Mouse (Mus musculus) granulocyte monocyte progenitor cell, adult 5-6 weeks (primary cell): ENCODE data around the gene Olfr1349. TPM values are rescaled to one million over a fixed set of nuclear protein-coding genes. Genes with fewer than 3 reads are reported as not detected.
"Not testable (repeated sequence)": the region's sequence is repeated elsewhere in the genome, so short reads cannot be mapped to it uniquely, and the experiment has no call there.

Experiments used
- ATAC-seq: replicated peaks from 2 replicates; pipeline ENCODE4 v1.8.0; 2016; ENCODE audit warnings: mild to moderate bottlenecking, moderate TSS enrichment, inconsistent platforms; ENCODE audit not compliant: poor library complexity, severe bottlenecking
- total RNA-seq, 2 experiments: library from RNA; stranded (forward) in 1 of 2; stranded (reverse) in 1 of 2; fragments of 200-712, 200-1000 nt in 1 of 2; fragments of >200 nt in 1 of 2; fragmentation: Nextera tagmentation in 1 of 2; gene quantifications; 2 replicates each; pipeline ENCODE4 v1.2.3; 2014 to 2017

Olfr1349 gene
- total RNA-seq (2014; fragmentation: Nextera tagmentation) (not detected in 2 replicates), total RNA-seq (2017) (not detected in 2 replicates)

GRCm38 (mm10) chr7:6522850-6523249 is at the start of gene Olfr1349:
TSS of gene Olfr1349 (minus strand) at chr7:6522950.
- no peak for ATAC-seq

- ATAC-seq = no peak
These were observed 41.8 kb upstream of the Olfr1349 start, which contains the start of gene Olfr1350 for GRCm38 (mm10) chr7:6564541-6564940. TSS of gene Olfr1350 (plus strand) at chr7:6564841.

- no peak for ATAC-seq
These were observed 3.4 kb upstream of the Olfr1349 start for GRCm38 (mm10) chr7:6526141-6526540.

- ATAC-seq = no peak
These were observed 2.3 kb upstream of the Olfr1349 start for GRCm38 (mm10) chr7:6525001-6525400.

GRCm38 (mm10) chr7:6521666-6522065 is 1.1 kb downstream of the Olfr1349 start:
- no peak for ATAC-seq

- no peak for ATAC-seq
These were observed 14.1 kb downstream of the Olfr1349 start, which contains the start of gene Olfr1348 for GRCm38 (mm10) chr7:6508648-6509047. TSS of gene Olfr1348 (minus strand) at chr7:6508748.

- no peak for ATAC-seq
These were observed 23.1 kb downstream of the Olfr1349 start, which contains the start of gene Olfr1347 for GRCm38 (mm10) chr7:6499655-6500054. TSS of gene Olfr1347 (minus strand) at chr7:6499755.

GRCm38 (mm10) chr7:6486841-6487240 is 35.9 kb downstream of the Olfr1349 start, which contains the start of gene Olfr5:
TSS of gene Olfr5 (minus strand) at chr7:6486941.
- ATAC-seq = no peak

GRCm38 (mm10) chr7:6477633-6478032 is 45.1 kb downstream of the Olfr1349 start:
- ATAC-seq = not testable (repeated sequence)

GRCm38 (mm10) chr7:6466951-6467350 is 55.8 kb downstream of the Olfr1349 start, which contains the start of gene Olfr1346:
TSS of gene Olfr1346 (plus strand) at chr7:6467101.
- no peak for ATAC-seq

Other genes starting within 250 kb of the Olfr1349 start
- 3.7 and 3.8 TPM in 2 replicates for gene Zfp667, start 236.4 kb downstream of the Olfr1349 start, total RNA-seq (2014; fragmentation: Nextera tagmentation)
- gene Zfp667, start 236.4 kb downstream of the Olfr1349 start, total RNA-seq (2017) = 1.4 and 2.8 TPM in 2 replicates
- 2.5 and 8.0 TPM in 2 replicates for gene Zfp583, start 191.7 kb downstream of the Olfr1349 start, total RNA-seq (2014; fragmentation: Nextera tagmentation)
- 1.3 and 2.1 TPM in 2 replicates for gene Zfp583, start 191.7 kb downstream of the Olfr1349 start, total RNA-seq (2017)
- gene Gm3854, start 179.2 kb downstream of the Olfr1349 start, total RNA-seq (2014; fragmentation: Nextera tagmentation) = 0.96 and 1.8 TPM in 2 replicates
- 0.31 TPM in 1 of 2 replicates, not detected in the other for gene Gm3854, start 179.2 kb downstream of the Olfr1349 start, total RNA-seq (2017)
- gene Zfp78, start 159.7 kb downstream of the Olfr1349 start, total RNA-seq (2014; fragmentation: Nextera tagmentation) = 1.8 and 2.9 TPM in 2 replicates
- 0.88 and 2.6 TPM in 2 replicates for gene Zfp78, start 159.7 kb downstream of the Olfr1349 start, total RNA-seq (2017)
- 1.9 and 2.0 TPM in 2 replicates for gene Zfp28, start 139.7 kb downstream of the Olfr1349 start, total RNA-seq (2014; fragmentation: Nextera tagmentation)
- gene Zfp28, start 139.7 kb downstream of the Olfr1349 start, total RNA-seq (2017) = 1.0 and 2.0 TPM in 2 replicates
- gene Smim17, start 124.2 kb downstream of the Olfr1349 start, total RNA-seq (2014; fragmentation: Nextera tagmentation) = not detected in 2 replicates
- not detected in 2 replicates for gene Smim17, start 124.2 kb downstream of the Olfr1349 start, total RNA-seq (2017)
- not detected in 2 replicates for gene Gm20715, start 112.7 kb downstream of the Olfr1349 start, total RNA-seq (2014; fragmentation: Nextera tagmentation)
- 0.15 TPM in 1 of 2 replicates, not detected in the other for gene Gm20715, start 112.7 kb downstream of the Olfr1349 start, total RNA-seq (2017)
- gene Olfr1344, start 84.3 kb downstream of the Olfr1349 start, total RNA-seq (2014; fragmentation: Nextera tagmentation) = not detected in 2 replicates
- gene Olfr1344, start 84.3 kb downstream of the Olfr1349 start, total RNA-seq (2017) = not detected in 2 replicates
- gene Olfr1336, start 66.8 kb downstream of the Olfr1349 start, total RNA-seq (2014; fragmentation: Nextera tagmentation) = not detected in 2 replicates
- not detected in 2 replicates for gene Olfr1336, start 66.8 kb downstream of the Olfr1349 start, total RNA-seq (2017)
- not detected in 2 replicates for gene Olfr1346, start 55.8 kb downstream of the Olfr1349 start, total RNA-seq (2014; fragmentation: Nextera tagmentation)
- not detected in 2 replicates for gene Olfr1346, start 55.8 kb downstream of the Olfr1349 start, total RNA-seq (2017)
- gene Olfr5, start 36.0 kb downstream of the Olfr1349 start, total RNA-seq (2014; fragmentation: Nextera tagmentation) = not detected in 2 replicates
- 0.04 TPM in 1 of 2 replicates, not detected in the other for gene Olfr5, start 36.0 kb downstream of the Olfr1349 start, total RNA-seq (2017)
- not detected in 2 replicates for gene Olfr1347, start 23.2 kb downstream of the Olfr1349 start, total RNA-seq (2014; fragmentation: Nextera tagmentation)
- not detected in 2 replicates for gene Olfr1347, start 23.2 kb downstream of the Olfr1349 start, total RNA-seq (2017)
- gene Olfr1348, start 14.2 kb downstream of the Olfr1349 start, total RNA-seq (2014; fragmentation: Nextera tagmentation) = not detected in 2 replicates
- gene Olfr1348, start 14.2 kb downstream of the Olfr1349 start, total RNA-seq (2017) = not detected in 2 replicates
- gene Olfr1350, start 41.9 kb upstream of the Olfr1349 start, total RNA-seq (2014; fragmentation: Nextera tagmentation) = not detected in 2 replicates
- not detected in 2 replicates for gene Olfr1350, start 41.9 kb upstream of the Olfr1349 start, total RNA-seq (2017)
- not detected in 2 replicates for gene Zim1, start 173.5 kb upstream of the Olfr1349 start, total RNA-seq (2014; fragmentation: Nextera tagmentation)
- gene Zim1, start 173.5 kb upstream of the Olfr1349 start, total RNA-seq (2017) = not detected in 2 replicates
- not detected in 2 replicates for gene Peg3, start 207.5 kb upstream of the Olfr1349 start, total RNA-seq (2014; fragmentation: Nextera tagmentation)
- 0.21 TPM in 1 of 2 replicates, not detected in the other for gene Peg3, start 207.5 kb upstream of the Olfr1349 start, total RNA-seq (2017)
- gene Usp29, start 207.6 kb upstream of the Olfr1349 start, total RNA-seq (2014; fragmentation: Nextera tagmentation) = not detected in 2 replicates
- gene Usp29, start 207.6 kb upstream of the Olfr1349 start, total RNA-seq (2017) = not detected in 2 replicates